ENCODE assay signal across 18 mouse cellular contexts in genomic region chr10:40730200-40730599, GRCm38 (mm10). TPM values are rescaled to one million over a fixed set of nuclear protein-coding genes. Genes with fewer than 3 reads are reported as not detected.
A peak's percentile ranks its signal among the peaks of the same experiment; 100 is the strongest.
DNase-seq lines count a peak whose midpoint lies in the region; ATAC-seq lines count a peak whose summit lies in the region.
"Had no signal": no experiment of that assay in that cellular context is flagged by ENCODE, and none has a peak within 500 bp of the region (broad histone marks: within the 10 kb centered on the region; RNA-seq: fewer than 3 reads in every experiment).

No protein-coding gene starts in this region.

- 0 out of 2 replicates have a peak, but pooled peaks have one; percentile 7 for ATAC-seq in frontal cortex, adult (ENCODE audit: low TSS enrichment)
- ATAC-seq: forebrain, embryonic 13.5 days; forebrain, postnatal 0 days; hindbrain, postnatal 0 days had no signal

- DNase-seq in frontal cortex, postnatal 36 days (ENCODE audit: low spot score in 2 of 2) = no peak
- DNase-seq in layer of hippocampus, postnatal 25 days (ENCODE audit: extremely low spot score in 1 of 2, low spot score in 1 of 2) = peak; percentile 3 to 10
- DNase-seq in layer of hippocampus, adult 18-20 months (ENCODE audit: low spot score in 2 of 2) = no peak
- peak; percentile 42 for DNase-seq in Muller cell, postnatal 12 days (ENCODE audit: inconsistent ontology term)
- no peak for DNase-seq in gastrocnemius, postnatal 25 days
- DNase-seq in T-cell, adult 2 months (ENCODE audit: low spot score) = no peak
- DNase-seq: adrenal gland, postnatal 10 days; cerebellum, adult 11-12 months; cerebellum, adult 9-10 months; cerebellum, postnatal 25 days; forebrain, postnatal 0 days; heart, adult 18-20 months; heart, postnatal 10 days; heart, postnatal 4 days had no signal

RNA-seq across cellular contexts. Expression of gene Mettl24, which starts 47.1 kb away (rescaled TPM):
- total RNA-seq in layer of hippocampus, postnatal 25 days (2021) = 1 to 10 TPM; 1.7 to 2.3 TPM
- total RNA-seq in layer of hippocampus, adult 18-20 months (2021) = 1 to 10 TPM; 2.9 to 3.9 TPM
- total RNA-seq in gastrocnemius, postnatal 25 days (2021) = under 1 TPM; 0.46 to 0.86 TPM
- total RNA-seq: CH12.LX; forebrain, postnatal 0 days; hindbrain, postnatal 0 days had no signal

Comparison
In these comparisons a context has a peak if more than half of its experiments do, and no peak if none do; other contexts are left out.
1. DNase-seq: peak in layer of hippocampus, postnatal 25 days (2 of 2) and Muller cell, postnatal 12 days (single experiment); none in frontal cortex, postnatal 36 days (0 of 2), layer of hippocampus, adult 18-20 months (0 of 2), gastrocnemius, postnatal 25 days (single experiment) and T-cell, adult 2 months (single experiment).